Mouse (Mus musculus) limb, embryonic 13.5 days (tissue): ENCODE measurements around the gene Nr1h3. TPM values are rescaled to one million over a fixed set of nuclear protein-coding genes. Genes with fewer than 3 reads are reported as not detected.

Experiments used
- ATAC-seq: fragments of 200-750 bp; cut with Nextera tagmentation; 2 replicates; pipeline ENCODE4 v1.8.0; 2017; ENCODE audit warnings: low read depth, moderate number of reproducible peaks, moderate TSS enrichment; ENCODE audit not compliant: low FRiP score
- H3K27ac ChIP-seq: fragments of 300-500 bp; sonication (generic); 2 replicates; pipeline ENCODE4 v1.5.1; 2015; ENCODE audit warnings: inconsistent platforms, mild to moderate bottlenecking, moderate library complexity
- H3K27me3 ChIP-seq: fragments of 300-500 bp; sonication (generic); 2 replicates; pipeline ENCODE4 v1.6.1; 2015; ENCODE audit warnings: mild to moderate bottlenecking, inconsistent platforms
- H3K36me3 ChIP-seq: fragments of 300-500 bp; sonication (generic); 2 replicates; pipeline ENCODE4 v1.6.1; 2015; ENCODE audit warnings: inconsistent platforms, mild to moderate bottlenecking, moderate library complexity
- H3K4me1 ChIP-seq: fragments of 300-500 bp; sonication (generic); 2 replicates; pipeline ENCODE4 v1.6.1; 2015; ENCODE audit warnings: inconsistent platforms
- H3K4me2 ChIP-seq: fragments of 300-500 bp; sonication (generic); replicated peaks from 2 replicates; pipeline ENCODE4 v1.6.1; 2015; ENCODE audit warnings: inconsistent platforms, mild to moderate bottlenecking, moderate library complexity
- H3K4me3 ChIP-seq: fragments of 300-500 bp; sonication (generic); 2 replicates; pipeline ENCODE4 v1.5.1; 2015; ENCODE audit warnings: moderate library complexity, mild to moderate bottlenecking, inconsistent platforms
- H3K9ac ChIP-seq: fragments of 300-500 bp; sonication (generic); 2 replicates; pipeline ENCODE4 v1.6.1; 2015; ENCODE audit warnings: mild to moderate bottlenecking, inconsistent platforms
- H3K9me3 ChIP-seq: fragments of 300-500 bp; sonication (generic); 2 replicates; pipeline ENCODE4 v1.6.1; 2016; ENCODE audit warnings: inconsistent platforms
- WGBS: fragments of 180-500 bp; shearing (Covaris S2); methylation state at CpG from one replicate; pipeline ENCODE4 v1.1.7; 2015; 5-methylcytosine and 5-hydroxymethylcytosine counted together
- polyA plus RNA-seq: library from polyadenylated mRNA; unstranded; fragments of >200 nt; fragmentation: Nextera tagmentation; extraction: Ambion mirVana; gene quantifications from 2 replicates; pipeline ENCODE4 v1.2.1, GENCODE M21; 2015

Nr1h3 gene
- polyA plus RNA-seq, 1 experiment from 2014 or later: 1.7 TPM

DNA sequence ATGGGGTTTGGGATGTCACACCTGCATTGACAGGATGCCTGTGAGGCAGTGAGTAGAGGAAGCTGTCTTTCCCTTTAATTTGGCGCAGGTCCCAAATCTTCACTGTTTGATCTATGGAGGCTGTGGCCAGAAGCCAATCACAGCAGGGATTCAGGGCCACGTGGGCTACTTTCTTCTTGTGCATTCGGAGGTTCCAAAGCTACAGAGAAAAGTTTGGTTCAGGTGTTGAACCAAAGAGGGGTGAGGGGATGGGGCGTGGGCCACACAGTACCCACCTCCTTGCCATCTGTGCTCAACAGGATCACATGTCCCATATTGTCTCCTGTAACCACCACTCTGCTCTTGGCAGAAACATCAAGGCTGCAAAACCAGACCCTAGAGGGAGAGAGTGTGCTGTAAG lies 14.4 kb upstream of the Nr1h3 start:
- H3K9ac ChIP-seq: no peak overlapping the region
- H3K4me3 ChIP-seq: no peak overlapping the region
- no peak overlapping the region for H3K27ac ChIP-seq
- no peaks in the 10 kb centered on the region for H3K27me3 ChIP-seq
- no peaks in the 10 kb centered on the region for H3K4me1 ChIP-seq
- ATAC-seq: no peak
- peaks cover 58% of the 10 kb centered on the region for H3K36me3 ChIP-seq
- H3K9me3 ChIP-seq: no peaks in the 10 kb centered on the region
- WGBS: 57% methylated on average over 4 of the region's 4 CpGs
- H3K4me2 ChIP-seq: no peak overlapping the region

DNA sequence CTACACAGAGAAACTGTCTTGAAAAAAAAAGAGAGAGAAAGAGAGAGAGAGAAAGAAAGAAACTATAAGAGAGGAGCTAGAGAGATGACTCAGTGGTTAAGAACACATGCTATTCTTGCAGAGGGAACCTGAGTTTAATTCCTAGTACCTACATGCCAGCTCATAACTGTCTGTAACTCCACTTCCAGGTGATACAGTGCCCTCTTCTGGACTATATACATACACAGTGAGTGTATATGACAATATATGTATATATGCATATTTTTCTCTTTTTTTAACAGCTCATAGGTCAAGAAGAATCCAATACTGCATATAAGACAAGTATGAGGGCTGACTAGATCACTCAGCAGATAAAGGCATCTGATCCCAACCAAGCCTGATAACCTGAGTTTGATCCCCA lies 10.7 kb upstream of the Nr1h3 start:
- Histone ChIP-seq H3K36me3 (peaks cover 88% of the 10 kb centered on the region), H3K27me3 (no peaks in the 10 kb centered on the region), H3K4me1 (no peaks in the 10 kb centered on the region), H3K4me3 (no peak overlapping the region), H3K27ac (no peak overlapping the region), H3K9me3 (no peaks in the 10 kb centered on the region), H3K4me2 (no peak overlapping the region), H3K9ac (no peak overlapping the region)
- no peak for ATAC-seq

DNA sequence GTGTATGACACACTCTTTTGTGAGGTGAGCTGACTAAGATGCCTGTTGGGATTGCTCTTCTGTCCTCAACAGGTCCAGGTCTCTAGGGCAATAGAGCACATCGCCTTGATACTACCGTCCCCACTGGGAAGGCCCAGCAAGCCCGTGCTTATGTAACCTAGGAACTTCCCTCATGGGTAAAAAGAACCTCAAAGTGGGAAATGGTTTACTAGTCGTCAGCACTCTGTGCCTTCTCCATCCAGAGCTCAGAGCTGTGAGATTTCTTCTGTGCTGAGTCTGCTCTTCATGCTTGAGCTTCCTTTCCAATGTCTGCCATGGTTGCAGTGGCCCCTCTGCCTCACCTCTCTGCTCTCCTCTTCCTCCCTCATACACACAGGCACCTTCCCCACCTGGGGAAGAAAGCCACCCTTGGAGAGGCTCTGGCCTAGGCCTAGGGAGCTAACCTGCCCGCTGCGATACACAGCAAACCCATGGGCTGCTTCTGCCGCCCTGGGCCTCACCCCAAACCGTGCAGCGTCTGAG lies 3.7 kb upstream of the Nr1h3 start:
- Histone ChIP-seq H3K4me1 (peaks cover 24% of the 10 kb centered on the region), H3K27ac (no peak overlapping the region), H3K9me3 (no peaks in the 10 kb centered on the region), H3K4me3 (no peak overlapping the region), H3K36me3 (peaks cover 65% of the 10 kb centered on the region), H3K27me3 (no peaks in the 10 kb centered on the region), H3K9ac (no peak overlapping the region), H3K4me2 (no peak overlapping the region)
- ATAC-seq: no peak
- 94% methylated on average over 9 of the region's 9 CpGs for WGBS

DNA sequence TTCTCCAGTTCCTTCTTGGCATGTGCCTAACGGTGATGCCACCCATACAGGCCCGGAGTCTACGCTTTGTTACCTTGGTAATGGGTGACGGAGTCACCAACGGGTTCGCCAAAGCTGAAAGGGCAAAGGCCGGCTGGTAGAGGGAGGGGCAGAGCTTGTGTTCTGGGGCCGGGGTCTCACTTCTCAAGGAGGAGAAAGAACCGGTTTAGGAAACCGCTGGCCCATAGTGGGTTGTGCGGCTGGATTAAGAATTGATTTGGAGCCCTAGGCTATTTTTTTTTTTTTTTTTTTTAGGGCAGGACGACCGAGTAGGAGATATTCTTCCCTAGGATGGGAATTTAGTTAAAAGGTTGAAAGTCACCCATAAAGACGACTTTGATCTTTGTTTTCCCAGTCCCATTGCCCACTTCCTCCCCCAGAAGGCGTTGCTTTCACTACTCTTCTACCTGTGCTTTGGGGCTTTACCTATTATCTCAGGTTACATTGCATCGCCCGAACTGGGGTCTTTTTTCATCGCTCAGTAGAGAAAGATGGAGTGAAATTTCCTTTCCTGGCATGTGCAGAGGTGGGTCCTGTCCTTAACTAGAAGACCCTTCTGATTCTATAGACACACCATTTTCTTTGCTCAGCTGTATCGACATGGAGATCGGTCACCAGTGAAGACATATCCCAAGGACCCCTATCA lies 480 bp upstream of the Nr1h3 start:
- WGBS: 10% methylated on average over 20 of the region's 20 CpGs
- peak overlapping the region; percentile 81 for H3K4me3 ChIP-seq
- H3K27ac ChIP-seq: peak overlapping the region; percentile 93
- H3K36me3 ChIP-seq: peaks cover 36% of the 10 kb centered on the region
- peak; percentile 80 for ATAC-seq
- H3K4me1 ChIP-seq: peaks cover 24% of the 10 kb centered on the region
- peak overlapping the region; percentile 87 for H3K9ac ChIP-seq
- H3K4me2 ChIP-seq: peak overlapping the region; percentile 82
- no peaks in the 10 kb centered on the region for H3K9me3 ChIP-seq
- no peaks in the 10 kb centered on the region for H3K27me3 ChIP-seq

DNA sequence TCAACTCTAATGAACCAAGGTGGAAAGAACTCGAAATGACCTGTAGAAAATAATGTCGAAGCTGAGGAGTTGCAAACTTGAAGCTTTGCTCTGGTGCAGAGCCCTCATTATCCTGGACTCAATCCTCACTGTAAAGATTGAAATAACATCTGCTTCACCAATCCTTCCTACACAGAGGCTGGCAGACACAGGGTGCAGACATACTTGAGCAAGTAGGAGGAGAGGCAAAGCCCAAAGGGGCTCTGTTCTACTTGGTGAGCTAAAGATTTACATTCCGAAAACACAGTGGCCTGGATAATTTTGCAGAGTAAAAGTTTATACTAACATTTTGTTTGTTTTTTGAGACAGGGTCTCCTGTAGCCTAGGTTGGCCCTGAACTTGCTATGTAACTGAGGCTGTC lies 3.7 kb downstream of the Nr1h3 start:
- 83% methylated on average over 3 of the region's 3 CpGs for WGBS
- no peaks in the 10 kb centered on the region for H3K36me3 ChIP-seq
- no peak overlapping the region for H3K4me2 ChIP-seq
- H3K9ac ChIP-seq: no peak overlapping the region
- no peak overlapping the region for H3K27ac ChIP-seq
- no peaks in the 10 kb centered on the region for H3K27me3 ChIP-seq
- no peaks in the 10 kb centered on the region for H3K9me3 ChIP-seq
- no peak overlapping the region for H3K4me3 ChIP-seq
- H3K4me1 ChIP-seq: peaks cover 20% of the 10 kb centered on the region
- no peak for ATAC-seq

DNA sequence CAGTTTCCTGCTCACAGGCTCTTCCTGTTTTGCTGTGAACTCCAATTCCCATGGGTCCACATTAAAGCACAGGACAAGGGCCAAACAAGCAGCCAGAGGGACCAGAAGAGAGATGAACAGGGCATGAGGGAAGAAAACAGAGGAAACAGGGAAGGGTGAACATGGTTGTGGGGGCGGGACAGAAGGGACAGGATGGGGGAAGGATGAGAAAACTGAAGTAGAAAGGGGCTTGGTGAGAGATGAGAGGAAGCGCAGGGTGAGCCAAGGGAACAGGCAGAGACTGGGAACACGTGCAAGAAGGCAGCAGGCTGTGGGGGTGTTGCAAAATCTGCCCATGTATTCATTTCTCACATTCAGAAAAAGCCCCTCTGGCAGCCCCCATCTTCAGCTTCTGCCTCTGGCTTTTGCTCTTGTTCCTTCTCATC lies 6.0 kb downstream of the Nr1h3 start:
- H3K9me3 ChIP-seq: no peaks in the 10 kb centered on the region
- H3K27me3 ChIP-seq: no peaks in the 10 kb centered on the region
- H3K36me3 ChIP-seq: no peaks in the 10 kb centered on the region
- no peak overlapping the region for H3K27ac ChIP-seq
- H3K4me2 ChIP-seq: no peak overlapping the region
- no peak overlapping the region for H3K9ac ChIP-seq
- 72% methylated on average over 3 of the region's 3 CpGs for WGBS
- no peak overlapping the region for H3K4me3 ChIP-seq
- H3K4me1 ChIP-seq: peaks cover 9% of the 10 kb centered on the region
- ATAC-seq: no peak

DNA sequence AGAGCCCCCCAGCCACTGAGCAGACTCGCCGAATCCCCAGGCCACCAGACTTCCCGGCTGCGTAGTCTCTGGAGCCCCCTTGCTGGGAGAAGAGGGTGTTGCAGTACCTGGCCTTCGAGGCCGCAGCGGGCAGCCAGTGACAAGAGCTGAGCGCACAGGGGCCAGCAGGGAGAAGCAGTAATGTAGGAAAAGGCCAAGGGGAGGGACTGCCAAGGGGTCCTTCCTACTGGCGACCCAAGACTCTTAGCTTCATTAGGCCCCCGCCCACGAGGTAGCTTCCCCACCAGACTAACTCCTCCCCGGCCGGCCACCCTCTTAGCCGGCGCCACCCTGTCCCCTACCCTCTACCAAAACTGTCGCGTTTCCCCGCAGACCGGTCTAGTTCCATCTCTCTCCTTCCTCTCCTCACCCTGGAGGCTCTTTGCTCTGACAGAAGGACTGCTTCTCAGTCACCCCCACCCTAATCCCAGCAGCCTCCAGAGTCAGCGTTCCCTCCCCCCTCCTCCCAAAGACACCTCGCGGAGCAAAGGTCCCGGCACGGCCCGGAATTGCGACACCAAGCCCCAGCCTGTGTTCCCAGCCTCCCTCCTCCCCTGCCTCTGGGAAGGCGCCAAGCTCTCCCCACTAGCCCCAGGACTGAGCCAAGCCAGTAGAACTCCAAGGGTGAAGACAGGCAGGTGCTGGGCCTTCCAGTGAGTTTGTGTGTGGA lies 7.9 kb downstream of the Nr1h3 start:
- ATAC-seq: peak; percentile 80
- no peaks in the 10 kb centered on the region for H3K9me3 ChIP-seq
- no peaks in the 10 kb centered on the region for H3K36me3 ChIP-seq
- H3K4me2 ChIP-seq: peak overlapping the region; percentile 66
- H3K27ac ChIP-seq: no peak overlapping the region
- H3K27me3 ChIP-seq: no peaks in the 10 kb centered on the region
- peak overlapping the region; percentile 37 for H3K9ac ChIP-seq
- WGBS: under 1% methylated on average over 25 of the region's 27 CpGs
- H3K4me3 ChIP-seq: peak overlapping the region; percentile 33
- H3K4me1 ChIP-seq: peaks cover 6% of the 10 kb centered on the region

DNA sequence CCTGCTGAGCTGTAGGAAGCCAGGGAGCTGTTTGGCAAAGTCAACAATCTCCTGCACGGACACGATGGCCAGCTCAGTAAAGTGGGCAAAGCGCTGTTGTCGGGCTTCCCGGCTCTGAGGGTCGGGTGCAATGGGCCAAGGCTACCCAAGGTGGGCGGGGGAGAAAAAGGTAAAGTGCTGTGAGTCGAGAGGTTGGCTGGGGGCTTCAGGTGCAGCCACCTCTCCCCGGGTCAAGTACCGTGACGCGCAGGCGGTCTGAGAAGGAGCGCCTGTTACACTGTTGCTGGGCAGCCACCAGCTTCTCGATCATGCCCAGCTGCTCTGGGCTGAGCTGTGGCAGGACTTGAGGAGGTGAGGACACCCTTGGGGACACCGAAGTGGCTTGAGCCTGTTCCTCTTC lies 12.1 kb downstream of the Nr1h3 start:
- H3K9ac ChIP-seq: no peak overlapping the region
- no peaks in the 10 kb centered on the region for H3K27me3 ChIP-seq
- no peak overlapping the region for H3K4me3 ChIP-seq
- H3K4me1 ChIP-seq: peaks cover 6% of the 10 kb centered on the region
- no peaks in the 10 kb centered on the region for H3K36me3 ChIP-seq
- no peak overlapping the region for H3K27ac ChIP-seq
- H3K4me2 ChIP-seq: no peak overlapping the region
- no peak for ATAC-seq
- no peaks in the 10 kb centered on the region for H3K9me3 ChIP-seq
- 89% methylated on average over 16 of the region's 16 CpGs for WGBS

DNA sequence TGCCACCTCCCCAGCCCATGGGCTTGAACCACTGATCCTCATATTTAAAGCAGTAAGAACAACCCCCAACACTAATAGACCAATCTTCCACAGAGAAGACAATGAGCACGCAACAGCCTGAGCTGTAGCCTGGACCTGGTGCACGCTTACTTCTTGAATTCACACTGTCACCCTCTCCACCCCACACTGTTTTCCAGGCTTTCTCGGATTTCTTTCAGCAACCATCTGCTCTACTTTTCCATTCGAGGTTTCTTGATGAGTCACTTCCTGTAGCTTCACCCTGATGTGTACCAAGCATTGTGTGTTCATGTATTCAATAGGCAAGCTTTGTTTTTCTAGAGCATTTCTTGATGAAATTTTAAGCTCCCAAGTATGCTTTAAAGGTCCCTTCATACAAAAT lies 15.2 kb downstream of the Nr1h3 start:
- 68% methylated on average over 4 of the region's 4 CpGs for WGBS
- ATAC-seq: no peak
- Histone ChIP-seq H3K9ac (no peak overlapping the region), H3K27me3 (no peaks in the 10 kb centered on the region), H3K27ac (no peak overlapping the region), H3K4me2 (no peak overlapping the region), H3K4me3 (no peak overlapping the region), H3K36me3 (no peaks in the 10 kb centered on the region), H3K4me1 (peaks cover 5% of the 10 kb centered on the region; the same call in 1 of the 2 replicates), H3K9me3 (no peaks in the 10 kb centered on the region)

DNA sequence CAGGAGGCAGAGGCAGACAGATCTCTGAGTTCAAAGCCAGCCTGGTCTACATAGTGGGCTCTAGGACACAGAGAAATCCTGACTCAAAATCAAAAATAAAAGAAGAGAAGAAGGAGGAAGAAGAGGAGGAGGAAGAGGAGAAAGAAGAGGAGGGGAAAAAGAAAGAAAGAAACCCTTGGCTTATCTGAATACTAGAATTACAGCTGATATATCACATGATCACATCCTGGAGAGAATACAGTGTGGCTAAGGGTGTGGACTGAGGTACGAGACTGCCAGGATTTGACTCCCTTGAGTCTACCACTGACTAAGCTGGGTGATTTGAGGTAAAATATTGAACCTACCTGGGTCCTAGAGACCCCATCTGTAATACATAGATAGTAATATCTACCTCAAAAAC lies 16.4 kb downstream of the Nr1h3 start:
- WGBS: 59% methylated on average over 1 of the region's 1 CpGs
- ATAC-seq: no peak

DNA sequence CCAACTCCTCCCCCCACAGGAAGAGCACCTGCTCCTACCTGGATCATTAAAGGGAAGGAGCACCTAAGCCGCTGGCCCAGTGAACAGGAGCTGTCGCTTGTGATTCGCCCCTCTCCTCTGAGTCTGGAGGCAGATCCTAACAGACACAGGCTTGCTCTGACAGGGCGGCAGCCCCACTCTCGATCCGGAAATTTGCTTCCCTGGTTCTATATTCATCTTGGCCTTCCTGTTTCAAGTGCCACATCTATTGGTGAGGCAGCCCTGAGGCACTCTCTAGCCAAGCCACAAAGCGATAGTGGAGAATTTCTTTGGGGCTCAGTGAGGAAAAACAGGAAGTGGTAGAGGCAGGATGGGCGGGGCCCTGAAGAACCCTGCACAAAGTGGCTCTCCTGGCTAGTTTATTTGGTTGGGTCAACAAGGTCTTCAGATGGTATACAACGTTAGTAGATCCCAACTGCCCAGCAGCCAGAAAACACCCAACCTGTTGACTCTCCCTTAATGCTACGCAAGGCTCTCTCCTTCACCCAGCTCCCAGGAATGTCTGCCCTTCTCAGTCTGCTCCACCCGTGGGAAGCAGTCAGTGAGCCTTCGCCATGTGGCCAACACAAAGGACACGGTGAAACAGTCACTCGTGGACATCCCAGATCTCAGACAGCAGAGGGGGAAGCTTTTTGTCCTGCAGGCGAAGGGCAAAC lies 18.8 kb downstream of the Nr1h3 start, which contains the start of gene Madd:
TSS of gene Madd (minus strand) at position 127 of the 695 bp plus-strand sequence.
- WGBS: 60% methylated on average over 15 of the region's 15 CpGs
- Histone ChIP-seq H3K9me3 (no peaks in the 10 kb centered on the region), H3K36me3 (no peaks in the 10 kb centered on the region), H3K4me3 (peak within 1 kb of the TSS; percentile 92), H3K27me3 (no peaks in the 10 kb centered on the region), H3K4me1 (peaks cover 13% of the 10 kb centered on the region), H3K27ac (peak within 1 kb of the TSS; percentile 74), H3K4me2 (peak within 1 kb of the TSS; percentile 87), H3K9ac (peak within 1 kb of the TSS; percentile 79)
- no peak for ATAC-seq

More for the DNA sequence above, 16.4 kb downstream of the Nr1h3 start:
- no peak overlapping the region for H3K27ac ChIP-seq
- no peaks in the 10 kb centered on the region for H3K36me3 ChIP-seq
- H3K4me2 ChIP-seq: no peak overlapping the region
- H3K9ac ChIP-seq: no peak overlapping the region
- H3K27me3 ChIP-seq: no peaks in the 10 kb centered on the region
- no peaks in the 10 kb centered on the region for H3K9me3 ChIP-seq
- H3K4me1 ChIP-seq: peaks cover 13% of the 10 kb centered on the region
- no peak overlapping the region for H3K4me3 ChIP-seq

DNA sequence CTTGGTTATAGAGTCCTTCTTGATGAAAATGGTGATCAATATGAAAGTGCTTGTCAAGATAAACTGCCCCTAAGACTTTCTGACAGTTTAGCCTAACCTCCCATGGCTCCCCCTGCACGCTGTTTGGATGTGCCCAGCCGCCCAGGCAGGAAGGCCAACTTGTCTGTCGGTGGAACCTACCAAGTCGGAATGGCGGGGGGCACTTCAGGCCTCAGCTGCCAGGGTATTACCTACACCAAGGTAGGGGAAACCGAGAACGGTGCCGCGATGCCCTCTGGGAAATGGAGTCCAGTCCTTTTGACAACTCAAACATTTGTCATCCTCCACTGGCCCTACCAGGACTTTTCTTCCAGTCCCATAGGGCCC lies 19.5 kb downstream of the Nr1h3 start:
- H3K9me3 ChIP-seq: no peaks in the 10 kb centered on the region
- peak overlapping the region; percentile 79 for H3K9ac ChIP-seq
- H3K27me3 ChIP-seq: no peaks in the 10 kb centered on the region
- peak overlapping the region; percentile 87 for H3K4me2 ChIP-seq
- peak; percentile 97 for ATAC-seq
- 0 out of 2 replicates have a peak, but pooled peaks cover 3% of the 10 kb centered on the region for H3K36me3 ChIP-seq
- 0% methylated on average over 9 of the region's 9 CpGs for WGBS
- H3K27ac ChIP-seq: peak overlapping the region; percentile 74
- peaks cover 13% of the 10 kb centered on the region for H3K4me1 ChIP-seq
- H3K4me3 ChIP-seq: peak overlapping the region; percentile 92
